Mouse (Mus musculus) bone marrow, adult 2 months (tissue): ENCODE results near the gene Atf1.

ENCODE experiments used
- CTCF ChIP-seq: fragments of 200-500 bp; IDR thresholded peaks from 2 replicates; pipeline ENCODE4 v1.5.1; 2011; ENCODE audit warnings: low read length, control low read depth; ENCODE audit not compliant: control insufficient read depth, insufficient read depth
- POLR2A ChIP-seq: fragments of 200-500 bp; IDR thresholded peaks from 2 replicates; pipeline ENCODE4 v1.6.1; 2011; ENCODE audit warnings: low read depth, mild to moderate bottlenecking, control low read depth, low read length, borderline replicate concordance; ENCODE audit not compliant: control insufficient read depth

- TF ChIP-seq POLR2A (peak; percentile 58; the same call in 1 of the 2 replicates), CTCF (no peak)
Observed at GRCm38 (mm10) chr15:100304019-100304991, 76.7 kb downstream of the Atf1 start, which contains the start of gene Mettl7a1.
